Mouse (Mus musculus): ENCODE measurements at regions not wholly inside any gene's neighbourhood (a gene's known extent, or its start where the extent isn't known, plus 50 kb on each side); places are given as distances from the start of the nearest gene placed in this dataset.

DNA sequence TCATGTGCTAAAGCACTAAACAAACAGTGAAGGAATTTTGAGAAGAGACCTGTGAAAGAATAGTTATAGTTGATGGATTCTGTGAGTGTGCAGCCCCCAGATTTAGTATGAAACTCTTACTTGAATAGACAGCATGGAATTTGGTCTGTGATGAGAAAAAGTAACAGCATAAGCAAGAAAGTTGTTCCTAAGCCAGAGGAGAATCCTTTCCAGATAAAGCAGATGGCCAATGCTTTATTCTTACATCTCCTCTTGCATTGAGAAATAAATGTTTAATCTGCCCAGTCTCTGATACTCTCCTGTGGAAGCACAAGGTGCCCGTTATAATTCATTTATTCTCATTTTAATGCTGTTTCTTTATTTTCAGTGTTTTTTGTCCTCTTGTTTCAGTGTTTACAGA lies 263.5 kb downstream of the Tecrl start:
- 91% methylated on average over 1 of the region's 1 CpGs for WGBS
- no peak for ATAC-seq (ENCODE audit: low read depth)
- no peak overlapping the region for H3K27ac ChIP-seq (replicated peaks)

DNA sequence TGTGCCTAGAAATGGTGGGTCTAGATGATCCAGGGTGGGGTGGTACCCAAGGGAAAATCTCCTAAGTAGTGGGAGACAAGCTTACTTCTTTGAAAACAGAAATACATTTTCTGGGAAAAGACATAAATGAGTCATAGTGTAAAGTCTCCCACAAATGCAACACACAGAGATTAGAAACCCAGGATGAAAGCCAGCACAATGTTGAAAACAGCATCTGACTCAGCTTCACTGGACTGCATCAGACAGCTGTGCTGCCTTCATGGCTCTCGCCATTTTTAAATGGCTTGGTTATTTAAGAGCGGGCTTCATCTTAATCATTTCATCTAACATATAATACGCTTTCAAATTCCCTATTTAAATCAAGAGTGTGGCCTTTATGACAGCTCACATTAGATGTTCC lies 300.2 kb downstream of the Tecrl start:
- H3K4me3 ChIP-seq, result no peak overlapping the region
- WGBS, result 85% methylated on average over 3 of the region's 3 CpGs
- ATAC-seq (ENCODE audit: low read depth), result no peak
- H3K4me2 ChIP-seq, result no peak overlapping the region
- no peaks in the 10 kb centered on the region for H3K27me3 ChIP-seq
- H3K9ac ChIP-seq, result no peak overlapping the region
- H3K36me3 ChIP-seq, result no peaks in the 10 kb centered on the region
- H3K4me1 ChIP-seq (replicated peaks), result no peaks in the 10 kb centered on the region
- no peaks in the 10 kb centered on the region for H3K9me3 ChIP-seq
- H3K27ac ChIP-seq (replicated peaks), result no peak overlapping the region

More for the DNA sequence above, 263.5 kb downstream of the Tecrl start:
- no peak overlapping the region for H3K4me2 ChIP-seq
- H3K27me3 ChIP-seq, result no peaks in the 10 kb centered on the region
- H3K4me1 ChIP-seq (replicated peaks), result no peaks in the 10 kb centered on the region
- no peak overlapping the region for H3K9ac ChIP-seq
- no peaks in the 10 kb centered on the region for H3K36me3 ChIP-seq
- no peak overlapping the region for H3K4me3 ChIP-seq
- H3K9me3 ChIP-seq, result no peaks in the 10 kb centered on the region

DNA sequence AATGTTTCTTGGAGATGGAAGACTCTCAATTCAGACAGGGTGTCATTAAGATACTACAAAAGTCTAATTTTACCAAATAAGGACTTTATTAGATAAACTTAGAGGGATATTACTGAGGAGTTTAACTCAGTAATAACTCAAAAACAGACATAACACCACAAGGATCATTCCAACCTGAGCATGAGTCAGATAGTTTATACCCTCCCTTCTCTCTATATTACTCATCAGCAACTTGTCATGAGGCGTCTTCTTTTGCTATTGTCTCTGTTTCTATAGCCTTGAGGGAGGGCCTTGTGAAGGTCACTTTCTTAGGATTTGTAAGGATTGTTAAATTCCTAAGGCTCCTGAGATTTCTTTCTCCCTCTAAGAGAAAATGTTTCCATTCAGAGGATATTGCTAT lies 307.8 kb downstream of the Tecrl start:
- H3K4me2 ChIP-seq, result no peak overlapping the region
- no peaks in the 10 kb centered on the region for H3K36me3 ChIP-seq
- H3K4me1 ChIP-seq (replicated peaks), result no peaks in the 10 kb centered on the region
- H3K27ac ChIP-seq (replicated peaks), result no peak overlapping the region
- H3K27me3 ChIP-seq, result no peaks in the 10 kb centered on the region
- H3K9ac ChIP-seq, result no peak overlapping the region
- 81% methylated on average over 1 of the region's 1 CpGs for WGBS
- no peak overlapping the region for H3K4me3 ChIP-seq
- ATAC-seq (ENCODE audit: low read depth), result no peak
- no peaks in the 10 kb centered on the region for H3K9me3 ChIP-seq

GRCm38 (mm10) chr5:83029703-83030102 lies 325.3 kb downstream of the Tecrl start:
- no peaks in the 10 kb centered on the region for H3K9me3 ChIP-seq
- H3K27ac ChIP-seq (replicated peaks), result no peak overlapping the region
- 92% methylated on average over 2 of the region's 2 CpGs for WGBS
- H3K9ac ChIP-seq, result no peak overlapping the region
- no peaks in the 10 kb centered on the region for H3K4me1 ChIP-seq (replicated peaks)
- no peaks in the 10 kb centered on the region for H3K27me3 ChIP-seq
- no peak overlapping the region for H3K4me2 ChIP-seq
- ATAC-seq (ENCODE audit: low read depth), result no peak
- H3K36me3 ChIP-seq, result no peaks in the 10 kb centered on the region
- no peak overlapping the region for H3K4me3 ChIP-seq

DNA sequence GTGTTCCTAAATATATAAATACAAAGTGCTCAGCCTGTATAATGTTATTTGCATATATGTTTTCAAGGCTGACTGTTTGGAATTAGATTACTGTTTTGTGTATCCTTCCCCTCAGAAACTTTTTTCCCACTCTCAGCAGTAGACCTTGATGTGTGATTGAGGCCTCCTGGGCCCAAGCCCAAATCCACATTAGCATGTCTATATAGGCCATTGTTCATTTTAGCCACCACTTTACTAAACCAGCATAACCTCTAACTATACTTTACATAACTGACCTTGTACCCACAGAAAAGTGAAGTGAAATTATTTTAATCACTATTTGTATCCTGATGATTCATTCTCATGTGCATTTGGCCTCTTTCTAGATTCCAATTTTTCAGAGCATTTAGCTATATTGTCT lies 349.0 kb downstream of the Tecrl start:
- Histone ChIP-seq H3K4me2 (no peak overlapping the region), H3K9me3 (no peaks in the 10 kb centered on the region), H3K36me3 (no peaks in the 10 kb centered on the region), H3K27me3 (no peaks in the 10 kb centered on the region), H3K4me3 (no peak overlapping the region), H3K27ac (replicated peaks) (no peak overlapping the region), H3K4me1 (replicated peaks) (0 out of 2 replicates have a peak, but pooled peaks cover 2% of the 10 kb centered on the region), H3K9ac (no peak overlapping the region)
- ATAC-seq (ENCODE audit: low read depth), result no peak

GRCm38 (mm10) chr5:82989056-82989455 lies 365.9 kb downstream of the Tecrl start:
- Histone ChIP-seq H3K9ac (no peak overlapping the region), H3K27ac (replicated peaks) (no peak overlapping the region), H3K4me2 (no peak overlapping the region), H3K4me3 (no peak overlapping the region), H3K4me1 (replicated peaks) (no peaks in the 10 kb centered on the region), H3K36me3 (no peaks in the 10 kb centered on the region), H3K9me3 (no peaks in the 10 kb centered on the region), H3K27me3 (no peaks in the 10 kb centered on the region)
- 69% methylated on average over 5 of the region's 5 CpGs for WGBS
- no peak for ATAC-seq (ENCODE audit: low read depth)

DNA sequence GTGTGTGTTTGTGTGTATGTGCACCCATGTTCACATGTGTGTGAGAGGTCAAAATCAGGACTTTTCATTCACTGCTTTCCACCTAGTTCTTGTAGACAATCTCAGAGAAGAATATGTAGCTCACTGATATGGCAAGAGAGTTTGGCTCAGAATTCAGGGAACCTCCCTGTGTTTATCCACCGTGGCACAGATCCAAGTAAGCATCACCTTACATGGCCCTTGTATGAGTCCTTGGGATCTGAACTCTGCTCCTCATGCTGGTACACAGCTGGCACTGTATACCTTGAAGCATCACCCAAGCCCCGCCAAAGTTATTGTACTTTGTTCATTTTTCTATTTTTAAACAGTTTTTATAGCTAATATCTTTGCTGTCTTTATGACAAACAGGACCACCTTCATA lies 385.7 kb downstream of the Tecrl start:
- no peaks in the 10 kb centered on the region for H3K36me3 ChIP-seq
- no peak overlapping the region for H3K4me3 ChIP-seq
- no peak overlapping the region for H3K9ac ChIP-seq
- H3K27me3 ChIP-seq, result no peaks in the 10 kb centered on the region
- H3K27ac ChIP-seq (replicated peaks), result no peak overlapping the region
- no peaks in the 10 kb centered on the region for H3K9me3 ChIP-seq
- no peak for ATAC-seq (ENCODE audit: low read depth)
- WGBS, result 79% methylated on average over 2 of the region's 2 CpGs
- H3K4me2 ChIP-seq, result no peak overlapping the region
- no peaks in the 10 kb centered on the region for H3K4me1 ChIP-seq (replicated peaks)

- no peak overlapping the region for H3K9ac ChIP-seq
- ATAC-seq (ENCODE audit: low read depth), result no peak
- H3K36me3 ChIP-seq, result no peaks in the 10 kb centered on the region
- no peaks in the 10 kb centered on the region for H3K9me3 ChIP-seq
- no peaks in the 10 kb centered on the region for H3K27me3 ChIP-seq
- no peak overlapping the region for H3K4me3 ChIP-seq
- no peak overlapping the region for H3K27ac ChIP-seq (replicated peaks)
- no peak overlapping the region for H3K4me2 ChIP-seq
- no peaks in the 10 kb centered on the region for H3K4me1 ChIP-seq (replicated peaks)
- WGBS, result 80% methylated on average over 3 of the region's 3 CpGs
Observed at GRCm38 (mm10) chr5:82966824-82967223, 388.2 kb downstream of the Tecrl start.

- no peak overlapping the region for H3K4me3 ChIP-seq
- H3K4me2 ChIP-seq, result no peak overlapping the region
- WGBS, result 66% methylated on average over 5 of the region's 5 CpGs
- ATAC-seq (ENCODE audit: low read depth), result 0 out of 2 replicates have a peak, but pooled peaks have one; percentile 43
- H3K36me3 ChIP-seq, result no peaks in the 10 kb centered on the region
- no peaks in the 10 kb centered on the region for H3K27me3 ChIP-seq
- H3K27ac ChIP-seq (replicated peaks), result no peak overlapping the region
- no peaks in the 10 kb centered on the region for H3K4me1 ChIP-seq (replicated peaks)
- H3K9me3 ChIP-seq, result no peaks in the 10 kb centered on the region
- H3K9ac ChIP-seq, result no peak overlapping the region
Observed at GRCm38 (mm10) chr5:82966180-82966579, 388.8 kb downstream of the Tecrl start.

DNA sequence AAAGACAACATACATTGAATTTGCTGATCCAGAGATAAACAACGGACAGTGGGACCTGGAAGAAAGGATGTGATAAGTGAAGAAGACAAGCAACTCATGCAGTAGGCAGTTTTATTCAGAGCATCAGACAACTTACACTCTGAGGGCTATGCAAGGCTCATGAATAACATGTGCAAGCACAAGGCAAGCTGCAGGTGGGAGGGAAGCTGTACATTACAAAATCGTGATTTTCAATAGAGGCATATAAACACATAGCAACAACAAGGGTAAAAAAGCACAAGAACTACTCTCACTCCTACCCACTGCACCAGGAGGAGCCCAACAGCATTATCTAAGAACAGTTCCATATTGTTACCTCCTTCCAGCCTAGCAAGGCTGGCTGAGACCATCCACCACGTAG lies 390.5 kb downstream of the Tecrl start:
- no peaks in the 10 kb centered on the region for H3K4me1 ChIP-seq (replicated peaks)
- H3K4me2 ChIP-seq, result no peak overlapping the region
- no peaks in the 10 kb centered on the region for H3K9me3 ChIP-seq
- WGBS, result 81% methylated on average over 3 of the region's 3 CpGs
- no peak overlapping the region for H3K4me3 ChIP-seq
- H3K9ac ChIP-seq, result no peak overlapping the region
- no peak for ATAC-seq (ENCODE audit: low read depth)
- H3K36me3 ChIP-seq, result no peaks in the 10 kb centered on the region
- H3K27ac ChIP-seq (replicated peaks), result no peak overlapping the region
- H3K27me3 ChIP-seq, result no peaks in the 10 kb centered on the region

GRCm38 (mm10) chr5:82956012-82956411 lies 399.0 kb downstream of the Tecrl start:
- 55% methylated on average over 3 of the region's 3 CpGs for WGBS
- no peak overlapping the region for H3K4me3 ChIP-seq
- H3K9ac ChIP-seq, result no peak overlapping the region
- no peaks in the 10 kb centered on the region for H3K4me1 ChIP-seq (replicated peaks)
- ATAC-seq (ENCODE audit: low read depth), result no peak
- H3K4me2 ChIP-seq, result no peak overlapping the region
- H3K9me3 ChIP-seq, result no peaks in the 10 kb centered on the region
- H3K36me3 ChIP-seq, result no peaks in the 10 kb centered on the region
- no peaks in the 10 kb centered on the region for H3K27me3 ChIP-seq
- no peak overlapping the region for H3K27ac ChIP-seq (replicated peaks)

DNA sequence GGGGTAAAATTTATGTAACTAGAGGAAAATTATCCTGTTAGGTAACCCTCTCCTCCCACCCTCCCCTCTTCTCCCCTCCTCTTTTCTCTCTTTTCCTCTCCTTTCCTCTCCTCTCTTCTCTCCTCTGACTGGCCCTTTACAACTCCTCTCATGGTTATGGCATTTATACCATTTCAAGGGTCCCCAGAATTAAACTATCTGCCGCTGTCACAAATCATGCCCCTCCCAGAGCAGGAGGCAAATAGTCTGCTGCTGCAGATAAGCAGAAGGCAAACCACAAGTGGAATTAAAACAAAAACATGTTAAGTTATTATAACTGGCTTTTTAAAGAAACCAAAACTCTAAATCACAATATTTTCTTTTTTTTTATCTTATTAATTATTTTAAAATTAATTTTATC lies 407.9 kb downstream of the Tecrl start:
- WGBS, result 93% methylated on average over 1 of the region's 1 CpGs

GRCm38 (mm10) chr5:82939786-82940185 lies 415.2 kb downstream of the Tecrl start:
- no peak overlapping the region for H3K27ac ChIP-seq (replicated peaks)
- no peaks in the 10 kb centered on the region for H3K9me3 ChIP-seq
- no peaks in the 10 kb centered on the region for H3K4me1 ChIP-seq (replicated peaks)
- H3K36me3 ChIP-seq, result no peaks in the 10 kb centered on the region
- H3K4me3 ChIP-seq, result no peak overlapping the region
- WGBS, result 71% methylated on average over 1 of the region's 1 CpGs
- no peak for ATAC-seq (ENCODE audit: low read depth)
- H3K9ac ChIP-seq, result no peak overlapping the region
- no peak overlapping the region for H3K4me2 ChIP-seq
- no peaks in the 10 kb centered on the region for H3K27me3 ChIP-seq

More for the DNA sequence above, 407.9 kb downstream of the Tecrl start:
- no peaks in the 10 kb centered on the region for H3K27me3 ChIP-seq
- H3K36me3 ChIP-seq, result no peaks in the 10 kb centered on the region
- H3K9me3 ChIP-seq, result no peaks in the 10 kb centered on the region
- H3K4me2 ChIP-seq, result no peak overlapping the region
- no peak overlapping the region for H3K9ac ChIP-seq
- H3K4me3 ChIP-seq, result no peak overlapping the region
- H3K4me1 ChIP-seq (replicated peaks), result no peaks in the 10 kb centered on the region
- H3K27ac ChIP-seq (replicated peaks), result no peak overlapping the region
- no peak for ATAC-seq (ENCODE audit: low read depth)

Data from neural tube, embryonic 13.5 days (tissue).